Mouse (Mus musculus): ENCODE data around the gene Mcmbp. TPM values are rescaled to one million over a fixed set of nuclear protein-coding genes. Genes with fewer than 3 reads are reported as not detected.

Gene Mcmbp
- polyA plus RNA-seq, 1 experiment: 36.0 TPM

DNA sequence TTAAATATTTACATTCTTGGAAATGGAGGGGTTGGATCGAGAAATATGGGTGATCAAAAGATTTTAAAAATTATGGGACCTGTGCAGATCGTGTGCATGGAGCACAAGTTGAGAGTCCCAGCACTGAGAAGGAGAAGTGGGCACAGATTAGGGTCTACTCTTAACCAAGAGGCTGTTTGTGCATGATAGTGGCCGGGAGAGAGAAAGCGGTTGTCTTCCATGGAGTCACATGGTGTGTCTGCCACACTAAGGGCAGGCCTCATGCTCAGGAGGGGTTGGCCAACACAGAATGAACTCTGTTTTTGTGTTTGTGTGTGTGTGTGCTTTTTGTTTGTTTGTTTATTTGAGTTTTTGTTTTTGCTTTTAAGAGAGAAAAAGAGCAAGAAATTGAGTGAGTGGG is 11.7 kb upstream of the Mcmbp start:
- no peaks in the 10 kb centered on the region for H3K27me3 ChIP-seq (ENCODE audit: control insufficient read depth, insufficient read depth, low read length)
- 86% methylated on average over 4 of the region's 4 CpGs for WGBS
- peaks cover 2% of the 10 kb centered on the region; the same call in 1 of the 2 replicates for H3K4me1 ChIP-seq (ENCODE audit: control insufficient read depth, insufficient read depth, insufficient read length, low read length)
- H3K36me3 ChIP-seq (ENCODE audit: control insufficient read depth, insufficient read depth, low read length): peaks cover 44% of the 10 kb centered on the region
- H3K27ac ChIP-seq (ENCODE audit: insufficient read depth, low read depth, low read length): no peak overlapping the region
- no peak overlapping the region for H3K4me3 ChIP-seq (ENCODE audit: low read depth, low read length)
- no peak for TF ChIP-seq POLR2A (IDR thresholded peaks at IDR 0.05; ENCODE audit: low read depth, low read length)
- TF ChIP-seq CTCF (IDR thresholded peaks at IDR 0.05; ENCODE audit: extremely low read depth, insufficient read length, insufficient replicate concordance, low read depth, low read length): no peak

DNA sequence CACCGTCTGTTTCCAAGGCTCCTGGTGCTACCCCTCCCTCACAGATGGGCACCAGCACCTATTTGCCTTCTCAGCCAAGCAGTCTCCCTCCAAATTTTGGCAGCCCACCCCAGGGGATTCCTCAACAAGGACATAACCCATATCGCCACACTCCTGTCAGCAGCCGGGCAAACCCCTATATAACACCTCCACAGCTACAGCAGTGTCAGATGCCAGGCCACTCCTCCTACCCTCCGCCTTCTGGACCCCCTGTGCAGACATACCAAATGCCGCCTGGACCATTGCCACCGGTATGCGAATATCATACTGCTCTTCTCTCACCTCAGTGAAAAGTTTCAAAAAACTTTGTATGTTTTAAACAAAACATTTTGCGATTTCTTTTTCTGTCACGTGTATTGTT is 10.0 kb upstream of the Mcmbp start:
- Histone ChIP-seq H3K4me3 (ENCODE audit: low read depth, low read length) (no peak overlapping the region), H3K36me3 (ENCODE audit: control insufficient read depth, insufficient read depth, low read length) (peaks cover 38% of the 10 kb centered on the region), H3K27ac (ENCODE audit: insufficient read depth, low read depth, low read length) (no peak overlapping the region), H3K4me1 (ENCODE audit: control insufficient read depth, insufficient read depth, insufficient read length, low read length) (peaks cover 10% of the 10 kb centered on the region; the same call in 1 of the 2 replicates), H3K27me3 (ENCODE audit: control insufficient read depth, insufficient read depth, low read length) (no peaks in the 10 kb centered on the region)
- TF ChIP-seq CTCF (IDR thresholded peaks at IDR 0.05; ENCODE audit: extremely low read depth, insufficient read length, insufficient replicate concordance, low read depth, low read length) (no peak), POLR2A (IDR thresholded peaks at IDR 0.05; ENCODE audit: low read depth, low read length) (no peak)
- 93% methylated on average over 9 of the region's 9 CpGs for WGBS

DNA sequence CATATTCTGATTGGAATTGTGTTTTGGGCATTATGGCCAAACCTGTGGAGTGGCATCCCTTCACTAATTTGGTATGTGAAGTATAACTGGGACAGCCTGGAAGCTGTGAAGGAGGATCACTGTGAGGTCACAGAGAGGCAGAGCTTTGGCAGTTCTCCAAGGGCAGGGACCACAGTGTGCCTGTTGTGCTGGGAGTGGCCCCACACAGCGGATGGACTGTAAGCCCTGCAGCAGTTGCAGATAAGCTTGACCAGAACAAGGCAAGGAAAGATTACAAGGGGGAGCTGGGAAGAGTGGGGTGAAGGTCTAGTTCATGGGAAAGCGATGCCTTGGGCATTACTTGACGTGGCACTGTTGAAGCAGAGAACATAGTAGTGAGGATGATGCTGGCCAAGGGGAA is 8.5 kb upstream of the Mcmbp start:
- H3K4me3 ChIP-seq (ENCODE audit: low read depth, low read length): no peak overlapping the region
- WGBS: 15% methylated on average over 3 of the region's 3 CpGs
- H3K27ac ChIP-seq (ENCODE audit: insufficient read depth, low read depth, low read length): 0 out of 2 replicates have a peak overlapping the region, but pooled peaks have one; percentile 50
- H3K36me3 ChIP-seq (ENCODE audit: control insufficient read depth, insufficient read depth, low read length): peaks cover 24% of the 10 kb centered on the region
- H3K4me1 ChIP-seq (ENCODE audit: control insufficient read depth, insufficient read depth, insufficient read length, low read length): peaks cover 10% of the 10 kb centered on the region; the same call in 1 of the 2 replicates
- TF ChIP-seq CTCF (IDR thresholded peaks at IDR 0.05; ENCODE audit: extremely low read depth, insufficient read length, insufficient replicate concordance, low read depth, low read length) (no peak), POLR2A (IDR thresholded peaks at IDR 0.05; ENCODE audit: low read depth, low read length) (no peak)
- no peaks in the 10 kb centered on the region for H3K27me3 ChIP-seq (ENCODE audit: control insufficient read depth, insufficient read depth, low read length)

DNA sequence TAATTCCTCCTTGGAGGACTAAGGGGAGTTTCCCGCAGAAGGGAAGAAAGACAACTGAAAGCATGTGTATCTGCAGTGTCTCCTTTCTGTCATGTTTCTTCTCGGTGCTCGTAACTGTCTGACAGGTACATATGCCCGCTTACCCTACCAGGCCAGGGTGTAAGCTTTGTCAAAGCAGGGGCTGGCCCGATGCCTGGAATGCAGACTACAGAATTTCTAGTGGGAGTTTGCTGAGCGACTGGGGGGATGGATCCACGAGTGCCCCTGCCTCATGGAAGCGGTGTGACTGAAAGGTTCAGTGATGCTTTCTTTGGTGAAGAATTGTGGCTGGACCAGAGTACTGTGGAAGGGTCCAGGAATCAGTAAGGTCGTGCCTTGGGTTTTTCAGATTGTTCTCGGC is 5.9 kb upstream of the Mcmbp start:
- H3K27me3 ChIP-seq (ENCODE audit: control insufficient read depth, insufficient read depth, low read length): no peaks in the 10 kb centered on the region
- no peak for TF ChIP-seq POLR2A (IDR thresholded peaks at IDR 0.05; ENCODE audit: low read depth, low read length)
- TF ChIP-seq CTCF (IDR thresholded peaks at IDR 0.05; ENCODE audit: extremely low read depth, insufficient read length, insufficient replicate concordance, low read depth, low read length): no peak
- peaks cover 12% of the 10 kb centered on the region for H3K36me3 ChIP-seq (ENCODE audit: control insufficient read depth, insufficient read depth, low read length)
- peaks cover 10% of the 10 kb centered on the region; the same call in 1 of the 2 replicates for H3K4me1 ChIP-seq (ENCODE audit: control insufficient read depth, insufficient read depth, insufficient read length, low read length)
- H3K27ac ChIP-seq (ENCODE audit: insufficient read depth, low read depth, low read length): no peak overlapping the region
- 79% methylated on average over 10 of the region's 10 CpGs for WGBS
- H3K4me3 ChIP-seq (ENCODE audit: low read depth, low read length): no peak overlapping the region

DNA sequence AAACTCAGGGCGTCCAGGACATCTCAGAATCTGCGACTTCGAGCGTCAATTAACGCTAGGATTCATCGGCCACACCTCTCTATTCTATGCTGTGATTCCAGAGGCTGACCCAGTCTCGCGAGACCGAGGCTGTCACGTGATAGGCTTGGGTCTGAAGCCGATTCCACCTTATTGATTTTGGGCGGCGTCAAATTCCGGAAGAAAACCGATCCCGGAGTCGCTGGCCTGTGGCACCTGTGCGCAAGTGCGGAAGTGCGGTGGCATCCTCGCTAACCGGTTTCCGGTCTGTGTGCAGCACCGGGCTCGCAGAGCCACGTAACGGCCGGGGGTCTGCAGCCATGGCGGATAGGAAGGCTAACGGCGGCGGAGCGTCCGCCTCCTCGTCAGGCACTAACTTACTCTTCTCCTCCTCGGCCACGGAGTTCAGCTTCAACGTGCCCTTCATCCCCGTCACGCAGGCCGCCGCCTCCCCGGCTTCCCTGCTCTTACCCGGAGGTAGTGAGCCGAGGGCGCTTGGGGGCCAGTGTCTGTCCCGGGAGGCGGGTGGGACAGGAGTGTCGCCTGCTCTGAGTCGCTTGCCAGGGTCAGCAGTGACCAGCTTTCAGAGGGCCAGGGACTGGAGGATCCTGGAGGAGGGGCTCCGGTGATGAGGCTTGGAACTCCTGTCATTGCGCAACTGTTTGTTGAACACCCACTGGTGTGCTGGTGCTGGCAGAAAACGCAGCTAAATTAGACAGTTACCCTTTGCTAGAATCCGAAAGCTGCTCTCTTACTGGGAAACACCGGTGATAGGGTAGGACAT is 4.6 kb upstream of the Mcmbp start, which contains the start of gene Sec23ip:
TSS of gene Sec23ip (plus strand) at position 260 of the 802 bp plus-strand sequence.
- peaks cover 10% of the 10 kb centered on the region; the same call in 1 of the 2 replicates for H3K4me1 ChIP-seq (ENCODE audit: control insufficient read depth, insufficient read depth, insufficient read length, low read length)
- peak; percentile 79 for TF ChIP-seq POLR2A (IDR thresholded peaks at IDR 0.05; ENCODE audit: low read depth, low read length)
- TF ChIP-seq CTCF (IDR thresholded peaks at IDR 0.05; ENCODE audit: extremely low read depth, insufficient read length, insufficient replicate concordance, low read depth, low read length): no peak
- peak within 1 kb of the TSS; percentile 28 for H3K27ac ChIP-seq (ENCODE audit: insufficient read depth, low read depth, low read length)
- H3K4me3 ChIP-seq (ENCODE audit: low read depth, low read length): peak within 1 kb of the TSS; percentile 85
- H3K27me3 ChIP-seq (ENCODE audit: control insufficient read depth, insufficient read depth, low read length): no peaks in the 10 kb centered on the region
- H3K36me3 ChIP-seq (ENCODE audit: control insufficient read depth, insufficient read depth, low read length): peaks cover under 1% of the 10 kb centered on the region
- under 1% methylated on average over 55 of the region's 55 CpGs for WGBS

DNA sequence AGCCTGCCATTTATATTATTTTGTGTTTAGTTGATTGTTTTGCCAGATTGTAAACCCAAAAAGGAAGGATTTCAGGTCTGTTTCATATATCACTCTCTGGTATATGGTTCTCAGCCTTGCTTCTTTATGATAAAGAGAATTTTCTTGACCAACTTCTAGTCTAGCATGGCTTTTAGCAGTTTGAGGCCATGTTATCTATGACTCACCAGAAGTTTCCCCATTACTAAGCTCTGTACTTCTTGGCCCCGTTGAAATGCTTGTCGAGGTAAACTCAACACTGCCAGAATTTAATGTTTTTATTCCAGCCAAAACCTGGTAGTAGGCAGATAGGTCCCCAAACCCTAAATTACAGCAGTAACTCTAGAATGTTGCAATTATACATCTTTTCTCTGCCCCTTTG is 3.6 kb upstream of the Mcmbp start:
- no peak for TF ChIP-seq CTCF (IDR thresholded peaks at IDR 0.05; ENCODE audit: extremely low read depth, insufficient read length, insufficient replicate concordance, low read depth, low read length)
- TF ChIP-seq POLR2A (IDR thresholded peaks at IDR 0.05; ENCODE audit: low read depth, low read length): no peak
- 49% methylated on average over 2 of the region's 2 CpGs for WGBS

More for the DNA sequence above, 3.6 kb upstream of the Mcmbp start:
- Histone ChIP-seq H3K27ac (ENCODE audit: insufficient read depth, low read depth, low read length) (no peak overlapping the region), H3K4me3 (ENCODE audit: low read depth, low read length) (no peak overlapping the region), H3K27me3 (ENCODE audit: control insufficient read depth, insufficient read depth, low read length) (no peaks in the 10 kb centered on the region), H3K4me1 (ENCODE audit: control insufficient read depth, insufficient read depth, insufficient read length, low read length) (peaks cover 10% of the 10 kb centered on the region; the same call in 1 of the 2 replicates), H3K36me3 (ENCODE audit: control insufficient read depth, insufficient read depth, low read length) (no peaks in the 10 kb centered on the region)
